Mouse (Mus musculus) CH12.LX (cell line): Measurements from ENCODE around the gene Nbea. TPM values are rescaled to one million over a fixed set of nuclear protein-coding genes. Genes with fewer than 3 reads are reported as not detected.

ENCODE experiments used
- DNase-seq: peaks from one replicate; pipeline ENCODE4 v3.0.0-alpha.2; 2013; ENCODE audit errors: extremely low read depth
- H3K27ac ChIP-seq: 2 replicates; pipeline ENCODE4 v1.5.1; 2012; ENCODE audit warnings: low read depth, mild to moderate bottlenecking, control low read depth, moderate library complexity; ENCODE audit not compliant: insufficient read depth
- H3K27me3 ChIP-seq: replicated peaks from 2 replicates; pipeline ENCODE3; 2012; ENCODE audit warnings: inconsistent platforms
- H3K36me3 ChIP-seq, 2 experiments: replicated peaks in 1 of 2; 2 replicates each; pipeline versions ENCODE3 to v1.6.1; 2012; ENCODE audit warnings: inconsistent platforms in 1 of 2, low read length in 1 of 2, mild to moderate bottlenecking in 1 of 2, mixed read lengths in 1 of 2, moderate library complexity in 1 of 2; ENCODE audit not compliant: control insufficient read depth in 1 of 2, insufficient read depth in 1 of 2
- H3K4me1 ChIP-seq, 2 experiments: 2 replicates each; pipeline ENCODE4 v1.6.1; 2012; ENCODE audit warnings: inconsistent platforms in 1 of 2, moderate library complexity in 1 of 2; ENCODE audit not compliant: insufficient read depth in 2 of 2, control insufficient read depth in 1 of 2
- H3K4me2 ChIP-seq: 2 replicates; pipeline ENCODE4 v1.6.1; 2012; ENCODE audit warnings: low read depth, mild to moderate bottlenecking, control low read depth; ENCODE audit not compliant: poor library complexity, insufficient read depth, severe bottlenecking
- H3K4me3 ChIP-seq, 3 experiments: fragments of 150-350 bp in 1 of 3; sonication (generic) in 1 of 3; replicated peaks in 1 of 3; 2 replicates each; pipeline versions ENCODE3 to v1.5.1; 2011 to 2012; ENCODE audit warnings: low read depth in 2 of 3, low read length in 2 of 3, mild to moderate bottlenecking in 2 of 3, moderate library complexity in 2 of 3, control low read depth in 1 of 3, improper control_type of control experiment in 1 of 3, inconsistent platforms in 1 of 3, mixed read lengths in 1 of 3; ENCODE audit not compliant: poor library complexity in 1 of 3
- H3K79me2 ChIP-seq: replicated peaks from 2 replicates; pipeline ENCODE4 v1.6.1; 2012; ENCODE audit warnings: mild to moderate bottlenecking, moderate library complexity; ENCODE audit not compliant: control insufficient read depth, poor library complexity, insufficient read depth, severe bottlenecking; ENCODE audit errors: extremely low read depth
- H3K9ac ChIP-seq: 2 replicates; pipeline ENCODE4 v1.6.1; 2012; ENCODE audit warnings: low read depth, mild to moderate bottlenecking, control low read depth, moderate library complexity; ENCODE audit not compliant: insufficient read depth
- H3K9me3 ChIP-seq: replicated peaks from 2 replicates; pipeline ENCODE3; 2012; ENCODE audit warnings: low read length, inconsistent platforms, mixed read lengths
- CHD1 ChIP-seq: IDR thresholded peaks from 2 replicates; pipeline ENCODE4 v1.6.1; 2012; ENCODE audit warnings: low read depth, low read length, improper control_type of control experiment, inconsistent platforms
- EP300 ChIP-seq: IDR thresholded peaks from 2 replicates; pipeline ENCODE4 v1.6.1; 2011; ENCODE audit warnings: low read length, improper control_type of control experiment
- GABPA ChIP-seq: IDR thresholded peaks from 2 replicates; pipeline ENCODE4 v1.6.1; 2012; ENCODE audit warnings: low read depth, low read length, improper control_type of control experiment, inconsistent platforms; ENCODE audit not compliant: insufficient replicate concordance
- HCFC1 ChIP-seq: IDR thresholded peaks from 2 replicates; pipeline ENCODE4 v1.6.1; 2012; ENCODE audit warnings: low read depth, mild to moderate bottlenecking, inconsistent platforms, low read length, improper control_type of control experiment
- JUN ChIP-seq: IDR thresholded peaks from 2 replicates; pipeline ENCODE4 v1.6.1; 2011; ENCODE audit warnings: low read depth, mild to moderate bottlenecking, low read length, improper control_type of control experiment, moderate library complexity; ENCODE audit not compliant: insufficient read depth
- MAX ChIP-seq: IDR thresholded peaks from 2 replicates; pipeline ENCODE4 v1.6.1; 2011; ENCODE audit warnings: low read length, improper control_type of control experiment
- PAX5 ChIP-seq: IDR thresholded peaks from 2 replicates; pipeline ENCODE4 v1.6.1; 2012; ENCODE audit warnings: low read length, inconsistent platforms, mixed read lengths
- RAD21 ChIP-seq: IDR thresholded peaks from 2 replicates; pipeline ENCODE4 v1.6.1; 2011; ENCODE audit warnings: low read depth, mild to moderate bottlenecking, low read length, improper control_type of control experiment, moderate library complexity
- RCOR1 ChIP-seq: conservative IDR thresholded peaks from 2 replicates; pipeline ENCODE4 v1.6.1; 2012; ENCODE audit warnings: low read depth, mild to moderate bottlenecking, inconsistent platforms, low read length, improper control_type of control experiment
- SIN3A ChIP-seq: IDR thresholded peaks from 2 replicates; pipeline ENCODE4 v1.6.1; 2012; ENCODE audit warnings: low read length, improper control_type of control experiment, inconsistent platforms
- UBTF ChIP-seq: IDR thresholded peaks from 2 replicates; pipeline ENCODE4 v1.6.1; 2012; ENCODE audit warnings: low read depth, mild to moderate bottlenecking, inconsistent platforms, low read length, improper control_type of control experiment, moderate library complexity
- USF2 ChIP-seq: conservative IDR thresholded peaks from 2 replicates; pipeline ENCODE4 v1.6.1; 2011; ENCODE audit warnings: low read depth, low read length, improper control_type of control experiment
- ZMIZ1 ChIP-seq: IDR thresholded peaks from 2 replicates; pipeline ENCODE4 v1.6.1; 2012; ENCODE audit warnings: low read depth, mild to moderate bottlenecking, inconsistent platforms, low read length, improper control_type of control experiment
- dilution Hi-C: fragments of 300-500 bp; cut with MboI; formaldehyde crosslinking; loops from 2 replicates; pipeline ENCODE4 v1.14.3; 2020; ENCODE audit warnings: low sequenced_read_pairs; ENCODE audit not compliant: extremely low pct_unique_long_range_greater_than_20kb, extremely low pct_ligation_motif_present
- in situ Hi-C: fragments of 300-500 bp; cut with MboI; formaldehyde crosslinking; loops from 3 replicates; pipeline ENCODE4 v1.14.3; 2019; ENCODE audit warnings: low sequenced_read_pairs, low pct_ligation_motif_present, low pct_unique_long_range_greater_than_20kb, mixed read lengths
- polyA plus RNA-seq: library from polyadenylated mRNA; unstranded; fragments of >175 nt; gene quantifications from 2 replicates; pipeline ENCODE4 v1.2.1, GENCODE M21; 2012; ENCODE audit warnings: low read depth; ENCODE audit not compliant: insufficient read length
- total RNA-seq, 2 experiments: library from RNA; depleted of rRNA; stranded (reverse); fragments of 300-350 nt in 1 of 2; fragments of >200 nt in 1 of 2; gene quantifications; 2 replicates each; pipeline ENCODE4 v1.2.3; 2012 to 2014

Nbea gene
- total and polyA plus RNA-seq, 3 experiments = 0.04 TPM; not detected in 2

DNA sequence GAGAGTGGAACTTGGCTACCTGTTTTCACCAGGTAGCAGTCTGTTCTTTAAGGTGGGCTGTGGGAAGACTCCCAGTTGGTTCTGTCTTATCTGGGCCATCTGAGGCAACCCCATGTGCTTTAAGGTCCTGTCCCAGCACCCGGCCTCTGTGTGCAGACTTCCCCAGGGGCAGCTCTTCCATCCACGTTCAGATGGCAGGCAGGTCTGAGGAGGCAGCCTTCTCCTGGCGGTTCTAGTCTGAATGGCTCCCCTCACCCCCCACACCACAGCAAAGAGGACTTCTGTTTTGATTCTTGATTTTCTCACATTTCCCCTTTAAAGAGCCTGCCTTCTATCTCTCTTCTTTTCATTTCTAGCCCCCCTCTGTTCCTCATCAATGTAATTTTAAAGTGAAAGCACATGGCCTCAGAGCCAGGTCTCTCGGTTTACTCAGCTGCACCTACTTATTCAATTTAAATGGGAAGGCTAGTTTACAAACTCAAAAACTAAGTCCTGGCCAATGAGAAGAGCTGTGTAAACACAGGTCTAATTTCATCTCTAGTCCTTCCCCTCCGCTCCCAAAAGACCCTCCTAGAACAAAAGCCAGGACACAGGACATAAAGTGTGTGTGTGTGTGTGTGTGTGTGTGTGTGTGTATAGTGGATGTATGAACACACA is 570.9 kb downstream of the Nbea start:
- Histone ChIP-seq H3K36me3 (no peaks in the 10 kb centered on the region), H3K9me3 (peaks cover 56% of the 10 kb centered on the region), H3K79me2 (no peaks in the 10 kb centered on the region), H3K4me3 (no peak overlapping the region)
- TF ChIP-seq HCFC1 = no peak
- TF ChIP-seq JUN = no peak
- TF ChIP-seq GABPA = no peak
- no peak for TF ChIP-seq UBTF
- no peak for TF ChIP-seq ZMIZ1
- no peak for TF ChIP-seq EP300
- TF ChIP-seq, all 38 proteins: peak for 0
- no peak for DNase-seq
- in situ Hi-C loops = no loop called here
- no peaks in the 10 kb centered on the region for H3K27me3 ChIP-seq
- no peak overlapping the region for H3K27ac ChIP-seq
- dilution Hi-C loops = no loop called here
- no peak overlapping the region for H3K4me2 ChIP-seq
- H3K9ac ChIP-seq = no peak overlapping the region
- H3K4me1 ChIP-seq = no peaks in the 10 kb centered on the region

- H3K36me3 ChIP-seq = no peaks in the 10 kb centered on the region
- H3K27ac ChIP-seq = no peak overlapping the region
- TF ChIP-seq MAX = no peak
- no peak for TF ChIP-seq PAX5
- TF ChIP-seq CHD1 = no peak
- no peak for TF ChIP-seq RCOR1
- no peak for TF ChIP-seq RAD21
- TF ChIP-seq UBTF = no peak
- no peak for TF ChIP-seq SIN3A
- no peaks in the 10 kb centered on the region for H3K27me3 ChIP-seq
- H3K4me3 ChIP-seq = no peak overlapping the region
- no peak for DNase-seq
- H3K4me1 ChIP-seq = no peaks in the 10 kb centered on the region
- H3K9me3 ChIP-seq = peaks cover 51% of the 10 kb centered on the region
- in situ Hi-C loops (no loop called here), dilution Hi-C loops (no loop called here)
- no peaks in the 10 kb centered on the region for H3K79me2 ChIP-seq
- H3K9ac ChIP-seq = no peak overlapping the region
- no peak overlapping the region for H3K4me2 ChIP-seq
Observed at GRCm38 (mm10) chr3:55612023-55612422, 571.5 kb downstream of the Nbea start.

DNA sequence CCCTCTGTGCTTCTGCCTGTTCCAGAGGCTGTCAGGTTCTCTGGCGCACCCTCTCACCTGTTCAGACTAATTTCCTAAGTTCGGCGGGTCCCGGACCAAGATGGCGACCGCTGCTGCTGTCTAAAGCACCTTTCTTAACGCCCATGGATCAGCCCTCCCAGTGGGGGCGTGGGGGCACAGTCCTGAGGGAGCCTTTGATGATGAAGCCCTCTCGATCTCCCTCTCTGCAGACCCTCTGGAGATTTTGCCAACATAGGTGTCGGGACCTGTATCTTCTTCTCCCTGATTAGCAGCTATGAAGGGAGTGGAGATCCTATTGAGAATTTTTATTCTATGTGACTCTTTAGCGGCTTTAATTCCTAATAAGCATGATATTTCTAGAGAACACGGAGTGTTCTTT is 573.3 kb downstream of the Nbea start:
- no peaks in the 10 kb centered on the region for H3K79me2 ChIP-seq
- TF ChIP-seq USF2 (no peak), UBTF (no peak)
- peaks cover 39% of the 10 kb centered on the region for H3K9me3 ChIP-seq
- H3K36me3 ChIP-seq = no peaks in the 10 kb centered on the region
- no peak overlapping the region for H3K4me2 ChIP-seq
- DNase-seq = no peak
- H3K4me3 ChIP-seq = no peak overlapping the region
- H3K9ac ChIP-seq = no peak overlapping the region
- in situ Hi-C loops = no loop called here
- no peak overlapping the region for H3K27ac ChIP-seq
- no peaks in the 10 kb centered on the region for H3K27me3 ChIP-seq
- dilution Hi-C loops = no loop called here
- no peaks in the 10 kb centered on the region for H3K4me1 ChIP-seq
